Mouse (Mus musculus) midbrain, postnatal 0 days (tissue): ENCODE measurements around the gene Gm42688. TPM values are rescaled to one million over a fixed set of nuclear protein-coding genes. Genes with fewer than 3 reads are reported as not detected.

ENCODE experiments used
- ATAC-seq: fragments of 200-750 bp; cut with Nextera tagmentation; 2 replicates; pipeline ENCODE4 v1.8.0; 2017; ENCODE audit warnings: moderate number of reproducible peaks, mild to moderate bottlenecking, moderate TSS enrichment, moderate library complexity; ENCODE audit not compliant: low FRiP score
- DNase-seq: peaks from one replicate; pipeline ENCODE4 v3.0.0-alpha.2; 2015; ENCODE audit warnings: low spot score
- H3K27ac ChIP-seq: fragments of 300-500 bp; sonication (generic); 2 replicates; pipeline ENCODE4 v1.5.1; 2014; ENCODE audit warnings: low read depth, mild to moderate bottlenecking, low read length, mixed read lengths
- H3K27me3 ChIP-seq: fragments of 300-500 bp; sonication (generic); 2 replicates; pipeline ENCODE4 v1.6.1; 2014; ENCODE audit warnings: low read length, control low read depth, mixed read lengths; ENCODE audit not compliant: insufficient read depth
- H3K36me3 ChIP-seq: fragments of 300-500 bp; sonication (generic); 2 replicates; pipeline ENCODE4 v1.6.1; 2014; ENCODE audit warnings: low read length, control low read depth, mixed read lengths; ENCODE audit not compliant: insufficient read depth
- H3K4me1 ChIP-seq: fragments of 300-500 bp; sonication (generic); 2 replicates; pipeline ENCODE4 v1.6.1; 2014; ENCODE audit warnings: mild to moderate bottlenecking, control low read depth, antibody characterized with exemption, low read length, mixed read lengths; ENCODE audit not compliant: insufficient read depth
- H3K4me2 ChIP-seq: fragments of 300-500 bp; sonication (generic); 2 replicates; pipeline ENCODE4 v1.6.1; 2014; ENCODE audit warnings: low read depth, mild to moderate bottlenecking, low read length, mixed read lengths; ENCODE audit not compliant: poor library complexity, severe bottlenecking
- H3K4me3 ChIP-seq: fragments of 300-500 bp; sonication (generic); 2 replicates; pipeline ENCODE4 v1.5.1; 2014; ENCODE audit warnings: low read depth, mild to moderate bottlenecking, low read length, moderate library complexity
- H3K9ac ChIP-seq: fragments of 300-500 bp; sonication (generic); replicated peaks from 2 replicates; pipeline ENCODE4 v1.6.1; 2014; ENCODE audit warnings: mild to moderate bottlenecking, low read length, moderate library complexity, mixed read lengths; ENCODE audit not compliant: poor library complexity, severe bottlenecking
- H3K9me3 ChIP-seq: fragments of 300-500 bp; sonication (generic); 2 replicates; pipeline ENCODE4 v1.6.1; 2016; ENCODE audit warnings: low read length, control low read depth
- CTCF ChIP-seq: IDR thresholded peaks from 2 replicates; pipeline ENCODE4 v1.5.1; 2016; ENCODE audit warnings: antibody characterized with exemption, mild to moderate bottlenecking
- WGBS: fragments of 180-500 bp; shearing (Covaris S2); extraction: QIAGEN DNeasy Blood & Tissue Kit; methylation state at CpG from one replicate; pipeline ENCODE4 v1.1.7; 2014; 5-methylcytosine and 5-hydroxymethylcytosine counted together
- polyA plus RNA-seq: library from polyadenylated mRNA; unstranded; fragments of >200 nt; fragmentation: Nextera tagmentation; extraction: Ambion mirVana; gene quantifications from 2 replicates; pipeline ENCODE4 v1.2.1, GENCODE M21; 2015
- total RNA-seq: library from RNA; depleted of rRNA; stranded (reverse); fragments of >200 nt; gene quantifications from 2 replicates; pipeline ENCODE4 v1.2.3, GENCODE M21; 2014

Gm42688 gene
- total and polyA plus RNA-seq, 2 experiments from 2014 or later, result 3.5 to 4.4 TPM

- Histone ChIP-seq H3K27me3 (peaks cover 18% of the 10 kb centered on the region), H3K9me3 (no peaks in the 10 kb centered on the region), H3K4me2 (no peak overlapping the region), H3K9ac (no peak overlapping the region), H3K27ac (no peak overlapping the region), H3K4me1 (peaks cover 10% of the 10 kb centered on the region), H3K4me3 (no peak overlapping the region), H3K36me3 (peaks cover 8% of the 10 kb centered on the region)
- 70% methylated on average over 2 of the region's 2 CpGs for WGBS
- no peak for ATAC-seq
- no peak for TF ChIP-seq CTCF
- no peak for DNase-seq
Observed at GRCm38 (mm10) chr6:83058725-83059124, 42.7 kb upstream of the Gm42688 start.

GRCm38 (mm10) chr6:83065995-83066394 is 35.4 kb upstream of the Gm42688 start:
- Histone ChIP-seq H3K4me2 (no peak overlapping the region), H3K27me3 (peaks cover 78% of the 10 kb centered on the region), H3K9me3 (no peaks in the 10 kb centered on the region), H3K27ac (no peak overlapping the region), H3K36me3 (no peaks in the 10 kb centered on the region), H3K9ac (no peak overlapping the region), H3K4me1 (peaks cover 3% of the 10 kb centered on the region; the same call in 1 of the 2 replicates), H3K4me3 (no peak overlapping the region)
- ATAC-seq (no peak), DNase-seq (no peak)
- WGBS, result 43% methylated on average over 8 of the region's 8 CpGs
- TF ChIP-seq CTCF, result no peak

- TF ChIP-seq CTCF, result no peak
- WGBS, result 22% methylated on average over 6 of the region's 6 CpGs
- H3K4me1 ChIP-seq, result peaks cover 3% of the 10 kb centered on the region; the same call in 1 of the 2 replicates
- no peak overlapping the region for H3K27ac ChIP-seq
- no peaks in the 10 kb centered on the region for H3K9me3 ChIP-seq
- H3K9ac ChIP-seq, result no peak overlapping the region
- H3K4me3 ChIP-seq, result no peak overlapping the region
- ATAC-seq (no peak), DNase-seq (no peak)
- no peaks in the 10 kb centered on the region for H3K36me3 ChIP-seq
- H3K4me2 ChIP-seq, result no peak overlapping the region
- H3K27me3 ChIP-seq, result peaks cover 78% of the 10 kb centered on the region
Observed at GRCm38 (mm10) chr6:83066441-83066840, 35.0 kb upstream of the Gm42688 start.

- H3K9ac ChIP-seq, result no peak overlapping the region
- peaks cover 86% of the 10 kb centered on the region for H3K27me3 ChIP-seq
- no peaks in the 10 kb centered on the region for H3K36me3 ChIP-seq
- H3K4me1 ChIP-seq, result peaks cover 3% of the 10 kb centered on the region; the same call in 1 of the 2 replicates
- H3K9me3 ChIP-seq, result no peaks in the 10 kb centered on the region
- no peak overlapping the region for H3K27ac ChIP-seq
- WGBS, result 5% methylated on average over 8 of the region's 8 CpGs
- H3K4me3 ChIP-seq, result no peak overlapping the region; the same call in 1 of the 2 replicates
- no peak overlapping the region for H3K4me2 ChIP-seq
- TF ChIP-seq CTCF, result no peak
- no peak for DNase-seq
- no peak for ATAC-seq
Observed at GRCm38 (mm10) chr6:83068221-83068620, 33.2 kb upstream of the Gm42688 start.

GRCm38 (mm10) chr6:83068706-83069487 is 32.5 kb upstream of the Gm42688 start:
- Histone ChIP-seq H3K27ac (no peak overlapping the region), H3K9me3 (no peaks in the 10 kb centered on the region), H3K27me3 (peaks cover 87% of the 10 kb centered on the region), H3K4me1 (peaks cover 3% of the 10 kb centered on the region; the same call in 1 of the 2 replicates), H3K36me3 (no peaks in the 10 kb centered on the region), H3K4me2 (peak overlapping the region; percentile 16), H3K4me3 (peak overlapping the region; percentile 12; the same call in 1 of the 2 replicates), H3K9ac (no peak overlapping the region)
- ATAC-seq (no peak), DNase-seq (no peak)
- WGBS, result 1% methylated on average over 69 of the region's 81 CpGs
- no peak for TF ChIP-seq CTCF
